Mouse (Mus musculus): ENCODE measurements around the gene Slc11a2.

GRCm38 (mm10) chr15:100422899-100423860, 1.7 kb downstream of the Slc11a2 start:
- TF ChIP-seq CTCF (IDR thresholded peaks at IDR 0.05; ENCODE audit: borderline replicate concordance, extremely low read depth, insufficient read depth, insufficient read length) (no peak), POLR2A (IDR thresholded peaks at IDR 0.05; ENCODE audit: borderline replicate concordance, extremely low read depth, insufficient read depth, insufficient read length, poor library complexity, severe bottlenecking) (peak; percentile 89)
